Mouse (Mus musculus): Measurements from ENCODE around the gene Lgals1. TPM values are rescaled to one million over a fixed set of nuclear protein-coding genes. Genes with fewer than 3 reads are reported as not detected.

The Lgals1 gene
- polyA plus RNA-seq, 1 experiment from 2014 or later: 576 TPM

GRCm38 (mm10) chr15:78930801-78931426, 4.4 kb downstream of the Lgals1 start:
- Histone ChIP-seq H3K9me3 (replicated peaks; ENCODE audit: low read length) (no peaks in the 10 kb centered on the region), H3K4me1 (replicated peaks; ENCODE audit: insufficient read depth, low read length) (peaks cover 21% of the 10 kb centered on the region), H3K4me2 (ENCODE audit: low read length) (no peak overlapping the region), H3K36me3 (ENCODE audit: insufficient read depth, low read length) (no peaks in the 10 kb centered on the region), H3K4me3 (replicated peaks; ENCODE audit: low read depth, low read length) (no peak overlapping the region), H3K9ac (ENCODE audit: low read depth, low read length) (no peak overlapping the region), H3K27me3 (ENCODE audit: insufficient read depth, low read length) (no peaks in the 10 kb centered on the region), H3K27ac (no peak overlapping the region)
- ATAC-seq (replicated peaks; ENCODE audit: low FRiP score, low read depth) (no peak), DNase-seq (ENCODE audit: low spot score) (no peak)
- WGBS: 87% methylated on average over 7 of the region's 7 CpGs
- no peak for TF ChIP-seq CTCF (IDR thresholded peaks at IDR 0.05; ENCODE audit: low read depth)

- H3K4me1 ChIP-seq (replicated peaks; ENCODE audit: insufficient read depth, low read length): peaks cover 17% of the 10 kb centered on the region
- no peak for ATAC-seq (replicated peaks; ENCODE audit: low FRiP score, low read depth)
- no peaks in the 10 kb centered on the region for H3K27me3 ChIP-seq (ENCODE audit: insufficient read depth, low read length)
- TF ChIP-seq CTCF (IDR thresholded peaks at IDR 0.05; ENCODE audit: low read depth): peak; percentile 77
- no peak overlapping the region for H3K4me3 ChIP-seq (replicated peaks; ENCODE audit: low read depth, low read length)
- no peak overlapping the region for H3K4me2 ChIP-seq (ENCODE audit: low read length)
- H3K27ac ChIP-seq: no peak overlapping the region
- H3K36me3 ChIP-seq (ENCODE audit: insufficient read depth, low read length): no peaks in the 10 kb centered on the region
- no peaks in the 10 kb centered on the region for H3K9me3 ChIP-seq (replicated peaks; ENCODE audit: low read length)
- H3K9ac ChIP-seq (ENCODE audit: low read depth, low read length): no peak overlapping the region
- peak; percentile 68 for DNase-seq (ENCODE audit: low spot score)
- WGBS: 17% methylated on average over 3 of the region's 3 CpGs
These were observed 5.1 kb downstream of the Lgals1 start for GRCm38 (mm10) chr15:78931577-78931976.

- Histone ChIP-seq H3K36me3 (ENCODE audit: insufficient read depth, low read length) (peaks cover 22% of the 10 kb centered on the region), H3K9me3 (replicated peaks; ENCODE audit: low read length) (no peaks in the 10 kb centered on the region), H3K4me1 (replicated peaks; ENCODE audit: insufficient read depth, low read length) (0 out of 2 replicates have a peak, but pooled peaks cover 6% of the 10 kb centered on the region), H3K9ac (ENCODE audit: low read depth, low read length) (peak within 1 kb of the TSS; percentile 74), H3K27me3 (ENCODE audit: insufficient read depth, low read length) (no peaks in the 10 kb centered on the region), H3K4me2 (ENCODE audit: low read length) (peak within 1 kb of the TSS; percentile 82), H3K27ac (peak within 1 kb of the TSS; percentile 37; the same call in 1 of the 2 replicates), H3K4me3 (replicated peaks; ENCODE audit: low read depth, low read length) (peak within 1 kb of the TSS; percentile 66)
- DNase-seq (ENCODE audit: low spot score) (peak; percentile 96), ATAC-seq (replicated peaks; ENCODE audit: low FRiP score, low read depth) (peak; percentile 73)
- under 1% methylated on average over 39 of the region's 42 CpGs for WGBS
- TF ChIP-seq CTCF (IDR thresholded peaks at IDR 0.05; ENCODE audit: low read depth): peak; percentile 15; the same call in 1 of the 2 replicates
These were observed 8.3 kb downstream of the Lgals1 start, which contains the start of gene Nol12 for GRCm38 (mm10) chr15:78934784-78935320. Gene Nol12 (plus strand): TSS chr15:78934933.

GRCm38 (mm10) chr15:78936403-78936802, 9.9 kb downstream of the Lgals1 start:
- H3K4me3 ChIP-seq (replicated peaks; ENCODE audit: low read depth, low read length): no peak overlapping the region
- peaks cover 35% of the 10 kb centered on the region for H3K36me3 ChIP-seq (ENCODE audit: insufficient read depth, low read length)
- no peak for TF ChIP-seq CTCF (IDR thresholded peaks at IDR 0.05; ENCODE audit: low read depth)
- DNase-seq (ENCODE audit: low spot score) (no peak), ATAC-seq (replicated peaks; ENCODE audit: low FRiP score, low read depth) (no peak)
- H3K27ac ChIP-seq: no peak overlapping the region
- H3K4me2 ChIP-seq (ENCODE audit: low read length): no peak overlapping the region
- H3K9ac ChIP-seq (ENCODE audit: low read depth, low read length): no peak overlapping the region
- H3K27me3 ChIP-seq (ENCODE audit: insufficient read depth, low read length): no peaks in the 10 kb centered on the region
- WGBS: 91% methylated on average over 12 of the region's 12 CpGs
- H3K4me1 ChIP-seq (replicated peaks; ENCODE audit: insufficient read depth, low read length): 0 out of 2 replicates have a peak, but pooled peaks cover 6% of the 10 kb centered on the region
- H3K9me3 ChIP-seq (replicated peaks; ENCODE audit: low read length): no peaks in the 10 kb centered on the region

- WGBS: 89% methylated on average over 10 of the region's 10 CpGs
- Histone ChIP-seq H3K4me3 (replicated peaks; ENCODE audit: low read depth, low read length) (no peak overlapping the region), H3K36me3 (ENCODE audit: insufficient read depth, low read length) (peaks cover 36% of the 10 kb centered on the region), H3K4me2 (ENCODE audit: low read length) (no peak overlapping the region), H3K27me3 (ENCODE audit: insufficient read depth, low read length) (no peaks in the 10 kb centered on the region), H3K27ac (no peak overlapping the region), H3K4me1 (replicated peaks; ENCODE audit: insufficient read depth, low read length) (0 out of 2 replicates have a peak, but pooled peaks cover 6% of the 10 kb centered on the region), H3K9ac (ENCODE audit: low read depth, low read length) (no peak overlapping the region), H3K9me3 (replicated peaks; ENCODE audit: low read length) (no peaks in the 10 kb centered on the region)
- TF ChIP-seq CTCF (IDR thresholded peaks at IDR 0.05; ENCODE audit: low read depth): no peak
- ATAC-seq (replicated peaks; ENCODE audit: low FRiP score, low read depth): no peak
- DNase-seq (ENCODE audit: low spot score): no peak
These were observed 10.8 kb downstream of the Lgals1 start for GRCm38 (mm10) chr15:78937311-78937710.

GRCm38 (mm10) chr15:78937963-78938362, 11.4 kb downstream of the Lgals1 start:
- WGBS: 95% methylated on average over 2 of the region's 2 CpGs
- no peaks in the 10 kb centered on the region for H3K9me3 ChIP-seq (replicated peaks; ENCODE audit: low read length)
- H3K4me3 ChIP-seq (replicated peaks; ENCODE audit: low read depth, low read length): no peak overlapping the region
- no peak overlapping the region for H3K9ac ChIP-seq (ENCODE audit: low read depth, low read length)
- 0 out of 2 replicates have a peak, but pooled peaks cover 10% of the 10 kb centered on the region for H3K4me1 ChIP-seq (replicated peaks; ENCODE audit: insufficient read depth, low read length)
- H3K4me2 ChIP-seq (ENCODE audit: low read length): no peak overlapping the region
- ATAC-seq (replicated peaks; ENCODE audit: low FRiP score, low read depth): no peak
- peaks cover 36% of the 10 kb centered on the region for H3K36me3 ChIP-seq (ENCODE audit: insufficient read depth, low read length)
- TF ChIP-seq CTCF (IDR thresholded peaks at IDR 0.05; ENCODE audit: low read depth): no peak
- H3K27me3 ChIP-seq (ENCODE audit: insufficient read depth, low read length): no peaks in the 10 kb centered on the region
- H3K27ac ChIP-seq: no peak overlapping the region
- DNase-seq (ENCODE audit: low spot score): no peak

Measured in kidney, postnatal 0 days (tissue).